Mouse (Mus musculus) hindbrain, embryonic 15.5 days (tissue): ENCODE measurements around the gene Srl. TPM values are rescaled to one million over a fixed set of nuclear protein-coding genes. Genes with fewer than 3 reads are reported as not detected.

Experiments used
- ATAC-seq: fragments of 200-750 bp; cut with Nextera tagmentation; 2 replicates; pipeline ENCODE4 v1.8.0; 2017; ENCODE audit warnings: low read depth, moderate number of reproducible peaks, moderate TSS enrichment; ENCODE audit not compliant: low FRiP score
- H3K27ac ChIP-seq: fragments of 300-500 bp; sonication (generic); replicated peaks from 2 replicates; pipeline ENCODE4 v1.5.1; 2015; ENCODE audit warnings: mild to moderate bottlenecking, inconsistent platforms
- H3K27me3 ChIP-seq: fragments of 300-500 bp; sonication (generic); 2 replicates; pipeline ENCODE4 v1.6.1; 2015; ENCODE audit warnings: control low read depth, inconsistent platforms
- H3K36me3 ChIP-seq: fragments of 300-500 bp; sonication (generic); 2 replicates; pipeline ENCODE4 v1.6.1; 2015; ENCODE audit warnings: control low read depth, inconsistent platforms
- H3K4me1 ChIP-seq: fragments of 300-500 bp; sonication (generic); replicated peaks from 2 replicates; pipeline ENCODE4 v1.6.1; 2015; ENCODE audit warnings: control low read depth, inconsistent platforms
- H3K4me2 ChIP-seq: fragments of 300-500 bp; sonication (generic); 2 replicates; pipeline ENCODE4 v1.6.1; 2015; ENCODE audit warnings: moderate library complexity, mild to moderate bottlenecking, inconsistent platforms
- H3K4me3 ChIP-seq: fragments of 300-500 bp; sonication (generic); 2 replicates; pipeline ENCODE4 v1.5.1; 2015; ENCODE audit warnings: mild to moderate bottlenecking, inconsistent platforms
- H3K9ac ChIP-seq: fragments of 300-500 bp; sonication (generic); 2 replicates; pipeline ENCODE4 v1.6.1; 2015; ENCODE audit warnings: inconsistent platforms
- H3K9me3 ChIP-seq: fragments of 300-500 bp; sonication (generic); 2 replicates; pipeline ENCODE4 v1.6.1; 2016; ENCODE audit warnings: control low read depth, inconsistent platforms
- WGBS: fragments of 180-500 bp; shearing (Covaris S2); methylation state at CpG from one replicate; pipeline ENCODE4 v1.1.7; 2015; 5-methylcytosine and 5-hydroxymethylcytosine counted together
- polyA plus RNA-seq: library from polyadenylated mRNA; unstranded; fragments of >200 nt; fragmentation: Nextera tagmentation; extraction: Ambion mirVana; gene quantifications from 2 replicates; pipeline ENCODE4 v1.2.1, GENCODE M21; 2015

The Srl gene
- polyA plus RNA-seq, 1 experiment from 2014 or later, result 22.9 TPM

DNA sequence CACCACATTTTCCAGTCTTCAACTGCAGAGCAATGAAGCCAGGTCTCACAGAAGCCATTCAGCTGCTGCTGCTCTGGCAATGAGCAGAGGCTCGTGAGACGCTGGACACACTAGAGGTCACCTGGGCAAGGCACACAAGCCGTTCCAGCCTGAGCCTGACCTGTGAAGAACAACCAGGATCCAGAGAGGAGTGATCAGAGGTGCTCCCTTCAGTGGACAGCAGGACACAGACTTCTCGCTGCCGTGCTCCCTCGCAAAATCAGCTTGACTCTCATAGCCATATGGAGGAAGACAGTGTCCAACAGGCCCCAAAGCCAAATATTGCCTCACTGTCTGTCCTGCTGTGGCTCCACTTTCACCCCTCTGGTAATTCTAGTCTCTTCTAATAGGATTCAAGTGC is 92.2 kb downstream of the Srl start:
- no peak overlapping the region for H3K9ac ChIP-seq
- H3K4me3 ChIP-seq, result no peak overlapping the region
- H3K9me3 ChIP-seq, result no peaks in the 10 kb centered on the region
- no peak overlapping the region for H3K4me2 ChIP-seq
- no peaks in the 10 kb centered on the region for H3K27me3 ChIP-seq
- H3K27ac ChIP-seq, result no peak overlapping the region
- ATAC-seq, result no peak
- no peaks in the 10 kb centered on the region for H3K36me3 ChIP-seq
- 94% methylated on average over 6 of the region's 6 CpGs for WGBS
- H3K4me1 ChIP-seq, result no peaks in the 10 kb centered on the region

DNA sequence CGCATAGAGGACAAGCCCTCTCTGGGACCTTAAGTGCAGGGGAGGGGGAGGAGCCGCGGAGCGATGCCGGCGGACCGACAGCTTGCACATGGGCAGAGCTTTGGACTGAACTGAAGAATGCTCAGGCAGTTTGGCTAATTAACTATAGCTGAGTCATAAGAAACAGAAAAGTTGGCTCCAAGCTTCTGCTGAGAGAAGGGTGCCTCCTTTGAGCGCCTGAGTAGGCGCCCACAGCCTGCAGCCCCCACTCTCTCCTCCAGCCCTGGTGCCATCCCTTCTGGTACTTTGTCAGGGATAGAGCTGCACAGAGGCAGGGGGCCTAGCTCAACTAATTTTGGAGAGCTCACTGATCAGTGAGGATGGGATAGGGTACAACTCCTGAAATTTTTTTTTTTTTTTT is 93.4 kb downstream of the Srl start:
- Histone ChIP-seq H3K27me3 (no peaks in the 10 kb centered on the region), H3K4me3 (no peak overlapping the region), H3K4me2 (no peak overlapping the region), H3K9me3 (no peaks in the 10 kb centered on the region), H3K4me1 (no peaks in the 10 kb centered on the region), H3K27ac (no peak overlapping the region), H3K36me3 (no peaks in the 10 kb centered on the region), H3K9ac (no peak overlapping the region)
- WGBS, result 50% methylated on average over 9 of the region's 9 CpGs
- no peak for ATAC-seq

DNA sequence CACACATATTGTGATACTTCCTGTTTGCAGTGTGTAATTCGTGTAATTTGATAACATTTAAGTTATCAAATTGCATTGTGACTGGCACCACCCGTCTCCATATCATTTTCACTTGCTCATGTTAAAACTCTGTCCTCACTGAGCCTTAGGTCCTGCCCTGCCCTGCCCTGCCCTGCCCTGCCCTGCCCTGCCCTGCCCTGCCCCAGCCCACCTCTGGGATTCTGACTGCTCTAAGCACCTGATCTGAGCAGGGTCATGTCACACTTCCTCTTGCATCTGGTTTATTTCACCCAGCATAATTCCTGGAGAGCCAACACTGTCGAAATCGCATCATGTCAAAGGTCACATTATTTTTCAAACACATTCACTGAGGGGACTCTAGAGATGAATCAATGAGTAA is 95.2 kb downstream of the Srl start:
- no peaks in the 10 kb centered on the region for H3K4me1 ChIP-seq
- ATAC-seq, result no peak
- WGBS, result 81% methylated on average over 4 of the region's 4 CpGs
- H3K27ac ChIP-seq, result no peak overlapping the region
- H3K9me3 ChIP-seq, result no peaks in the 10 kb centered on the region
- no peaks in the 10 kb centered on the region for H3K36me3 ChIP-seq
- no peaks in the 10 kb centered on the region for H3K27me3 ChIP-seq
- H3K4me2 ChIP-seq, result no peak overlapping the region
- no peak overlapping the region for H3K4me3 ChIP-seq
- H3K9ac ChIP-seq, result no peak overlapping the region

DNA sequence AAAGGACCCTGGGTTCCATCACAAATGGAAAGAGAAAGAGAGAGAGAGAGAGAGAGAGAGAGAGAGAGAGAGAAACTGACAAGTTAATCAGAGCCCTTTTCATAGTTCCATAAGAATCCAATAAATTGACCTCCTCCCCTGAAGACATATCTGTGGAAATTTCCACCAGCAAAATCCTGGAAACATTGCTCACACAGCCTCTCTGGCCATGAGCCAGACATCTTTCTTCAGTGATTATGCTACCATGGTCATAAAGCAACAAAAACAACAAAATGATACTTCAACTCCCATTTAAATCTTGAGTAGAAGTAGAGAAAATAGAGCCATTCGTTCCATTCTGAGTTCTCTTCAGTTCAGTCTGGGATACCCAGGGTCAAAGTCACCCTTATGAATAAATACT is 97.2 kb downstream of the Srl start:
- no peak for ATAC-seq
- Histone ChIP-seq H3K4me2 (no peak overlapping the region), H3K36me3 (no peaks in the 10 kb centered on the region), H3K4me3 (no peak overlapping the region), H3K27me3 (no peaks in the 10 kb centered on the region), H3K27ac (no peak overlapping the region), H3K9me3 (no peaks in the 10 kb centered on the region), H3K4me1 (no peaks in the 10 kb centered on the region), H3K9ac (no peak overlapping the region)
- 82% methylated on average over 1 of the region's 1 CpGs for WGBS

DNA sequence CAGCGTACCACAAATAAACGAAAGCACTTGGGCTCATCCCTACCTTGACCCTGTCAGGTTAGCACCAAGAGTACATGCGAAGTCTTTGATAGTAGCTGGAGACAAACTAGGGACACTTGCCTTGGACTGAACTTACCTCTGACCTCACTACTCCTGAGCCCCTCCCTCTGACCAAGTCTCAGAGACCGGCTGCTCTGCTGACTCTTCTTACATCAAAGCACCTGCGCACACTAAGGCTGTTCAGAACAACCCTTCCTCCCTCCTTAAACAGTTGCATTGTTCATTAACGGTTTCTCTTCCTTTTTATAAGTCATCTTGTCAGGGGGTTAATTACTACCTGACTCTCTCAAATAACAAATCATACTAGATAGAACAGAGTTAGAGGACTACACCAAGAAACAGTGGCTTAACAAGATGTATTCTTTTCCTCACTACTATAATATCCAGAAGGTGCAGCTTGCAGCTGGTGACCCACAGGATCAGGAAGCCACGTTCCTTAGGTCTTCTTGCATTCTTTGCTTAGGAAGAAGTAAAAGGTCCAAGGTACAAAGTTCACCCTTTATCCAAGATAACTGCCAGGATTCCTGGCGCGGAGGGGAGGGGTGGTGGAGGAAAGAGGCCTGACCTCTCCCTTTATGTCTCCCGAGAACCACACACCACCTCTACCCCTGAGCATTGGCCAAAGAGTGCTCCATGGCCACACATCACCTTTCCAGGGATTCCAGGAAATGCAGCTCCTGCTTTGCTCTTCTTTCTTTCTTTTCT is 102.1 kb downstream of the Srl start:
- H3K27ac ChIP-seq, result no peak overlapping the region
- no peak overlapping the region for H3K4me3 ChIP-seq
- H3K9ac ChIP-seq, result no peak overlapping the region
- no peak overlapping the region for H3K4me2 ChIP-seq
- WGBS, result 80% methylated on average over 10 of the region's 10 CpGs
- no peaks in the 10 kb centered on the region for H3K4me1 ChIP-seq
- H3K27me3 ChIP-seq, result no peaks in the 10 kb centered on the region
- no peak for ATAC-seq
- no peaks in the 10 kb centered on the region for H3K36me3 ChIP-seq
- no peaks in the 10 kb centered on the region for H3K9me3 ChIP-seq

DNA sequence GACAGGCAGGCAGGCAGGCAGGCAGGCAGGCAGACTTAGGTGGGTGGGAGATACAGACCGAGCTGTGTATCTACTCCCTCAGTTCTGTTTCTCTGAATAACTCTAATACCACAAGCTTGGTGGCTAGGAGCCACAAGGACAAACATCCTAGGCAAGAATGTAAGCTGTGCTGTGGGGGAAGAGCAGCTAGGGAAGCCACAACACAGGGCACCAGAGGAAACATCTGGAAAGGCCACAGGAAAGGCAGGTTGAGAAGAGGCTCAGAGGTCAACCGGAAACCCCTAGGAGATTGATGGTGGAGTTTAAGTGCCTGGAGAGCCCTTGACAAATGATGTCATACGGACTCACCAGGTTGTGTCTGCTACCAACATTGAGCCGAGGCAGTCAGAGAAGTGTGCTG is 104.9 kb downstream of the Srl start:
- Histone ChIP-seq H3K4me3 (no peak overlapping the region), H3K4me1 (no peaks in the 10 kb centered on the region), H3K36me3 (no peaks in the 10 kb centered on the region), H3K9me3 (no peaks in the 10 kb centered on the region), H3K27ac (no peak overlapping the region), H3K4me2 (no peak overlapping the region), H3K27me3 (no peaks in the 10 kb centered on the region), H3K9ac (no peak overlapping the region)
- WGBS, result 81% methylated on average over 4 of the region's 4 CpGs
- ATAC-seq, result no peak

DNA sequence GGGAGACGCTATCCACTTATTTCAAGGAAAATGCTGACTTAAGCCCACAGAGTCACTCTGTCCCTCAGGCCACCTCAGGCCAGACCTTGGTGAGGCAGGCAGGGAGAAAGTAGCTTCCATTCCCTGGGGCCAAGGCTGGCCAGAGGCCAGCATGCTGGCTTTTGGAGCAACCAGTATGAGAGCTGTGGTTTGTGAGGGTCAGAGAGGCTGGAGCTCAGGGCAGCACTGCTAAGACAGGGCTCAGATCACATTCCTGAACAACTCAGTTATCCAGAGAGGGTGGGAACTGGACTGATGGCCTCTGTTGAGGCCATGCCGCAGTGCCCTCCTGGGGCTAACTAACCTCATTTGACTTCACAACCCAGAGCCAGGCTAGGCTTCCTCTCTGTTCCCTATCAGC is 106.2 kb downstream of the Srl start:
- H3K9ac ChIP-seq, result no peak overlapping the region
- H3K27me3 ChIP-seq, result no peaks in the 10 kb centered on the region
- WGBS, result 91% methylated on average over 2 of the region's 2 CpGs
- no peak overlapping the region for H3K27ac ChIP-seq
- H3K36me3 ChIP-seq, result no peaks in the 10 kb centered on the region
- no peak overlapping the region for H3K4me3 ChIP-seq
- no peaks in the 10 kb centered on the region for H3K4me1 ChIP-seq
- H3K4me2 ChIP-seq, result no peak overlapping the region
- ATAC-seq, result no peak
- no peaks in the 10 kb centered on the region for H3K9me3 ChIP-seq

DNA sequence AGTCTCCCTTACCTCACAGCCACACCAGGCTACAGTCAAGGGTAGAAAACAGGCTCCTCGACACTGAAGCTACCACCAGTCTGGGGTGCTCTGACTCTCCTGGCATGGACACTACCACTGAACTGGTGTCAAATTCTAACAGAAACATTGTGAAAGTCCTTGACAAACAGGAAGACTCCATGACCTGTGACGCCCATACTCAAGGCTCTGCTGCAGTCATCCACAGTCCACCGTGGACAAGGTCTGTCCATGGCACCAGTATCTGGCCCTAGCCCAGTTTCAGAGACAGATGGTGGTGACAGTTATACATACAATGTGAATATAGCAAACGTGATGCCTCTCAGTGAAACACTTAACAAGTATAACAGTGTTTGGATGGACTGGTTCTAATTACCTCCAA is 109.8 kb downstream of the Srl start:
- 81% methylated on average over 4 of the region's 4 CpGs for WGBS
- H3K27me3 ChIP-seq, result no peaks in the 10 kb centered on the region
- ATAC-seq, result no peak
- no peak overlapping the region for H3K4me2 ChIP-seq
- no peak overlapping the region for H3K4me3 ChIP-seq
- H3K27ac ChIP-seq, result no peak overlapping the region
- no peaks in the 10 kb centered on the region for H3K9me3 ChIP-seq
- no peak overlapping the region for H3K9ac ChIP-seq
- no peaks in the 10 kb centered on the region for H3K4me1 ChIP-seq
- no peaks in the 10 kb centered on the region for H3K36me3 ChIP-seq

DNA sequence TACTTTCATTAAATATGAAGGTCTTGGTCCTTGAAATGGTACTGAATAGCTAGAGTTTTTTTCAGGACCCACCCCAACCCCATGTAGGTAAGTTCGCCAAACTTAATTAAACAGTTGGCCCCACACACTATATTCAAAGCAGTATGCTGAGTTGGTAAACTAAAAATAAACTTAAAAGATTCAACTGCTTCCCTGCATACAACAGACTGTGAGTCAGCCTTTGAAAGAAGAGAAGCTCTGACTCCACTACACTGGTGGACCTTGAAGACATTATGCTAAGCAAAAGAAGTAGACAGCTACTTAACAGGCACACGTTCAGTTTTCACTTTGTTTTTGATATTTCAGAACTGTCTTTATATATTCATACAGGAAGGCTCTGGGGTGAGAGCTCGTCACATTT is 110.6 kb downstream of the Srl start:
- no peaks in the 10 kb centered on the region for H3K36me3 ChIP-seq
- H3K9ac ChIP-seq, result no peak overlapping the region
- no peak overlapping the region for H3K4me3 ChIP-seq
- no peak overlapping the region for H3K27ac ChIP-seq
- ATAC-seq, result no peak
- no peaks in the 10 kb centered on the region for H3K27me3 ChIP-seq
- H3K4me1 ChIP-seq, result no peaks in the 10 kb centered on the region
- H3K9me3 ChIP-seq, result no peaks in the 10 kb centered on the region
- 86% methylated on average over 3 of the region's 3 CpGs for WGBS
- no peak overlapping the region for H3K4me2 ChIP-seq

DNA sequence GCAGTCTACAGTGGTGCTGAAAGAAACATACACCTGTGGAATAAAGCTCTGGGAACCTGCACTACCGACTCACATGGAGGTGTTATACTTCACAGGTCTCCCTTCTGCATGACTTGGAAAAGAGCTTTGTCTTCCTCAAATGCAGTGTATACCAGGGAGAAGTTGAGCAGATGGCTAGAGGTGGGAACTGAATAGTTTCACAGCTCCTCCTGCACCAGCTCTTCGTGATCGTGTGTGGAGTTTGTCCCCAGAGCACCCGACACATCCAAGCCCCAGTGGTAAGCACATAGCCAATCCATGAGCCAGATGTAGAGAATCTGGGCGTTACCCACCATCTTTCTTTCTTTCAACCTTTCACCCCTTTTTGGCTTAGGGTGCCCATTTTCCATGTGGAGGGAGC is 111.4 kb downstream of the Srl start:
- no peaks in the 10 kb centered on the region for H3K36me3 ChIP-seq
- H3K27me3 ChIP-seq, result no peaks in the 10 kb centered on the region
- no peaks in the 10 kb centered on the region for H3K4me1 ChIP-seq
- no peak overlapping the region for H3K4me3 ChIP-seq
- H3K9me3 ChIP-seq, result no peaks in the 10 kb centered on the region
- no peak overlapping the region for H3K4me2 ChIP-seq
- WGBS, result 86% methylated on average over 5 of the region's 5 CpGs
- H3K9ac ChIP-seq, result no peak overlapping the region
- no peak for ATAC-seq
- no peak overlapping the region for H3K27ac ChIP-seq

Other genes with a start within 250 kb of the Srl start
- 4.4 and 4.9 TPM in 2 replicates for gene Adcy9, start 121.3 kb downstream of the Srl start, polyA plus RNA-seq
- 7.2 and 8.2 TPM in 2 replicates for gene Tfap4, start 18.0 kb upstream of the Srl start, polyA plus RNA-seq
- 17.0 and 19.7 TPM in 2 replicates for gene Glis2, start 52.9 kb upstream of the Srl start, polyA plus RNA-seq
- gene Pam16, start 83.2 kb upstream of the Srl start, polyA plus RNA-seq, result 161 and 170 TPM in 2 replicates
- gene Vasn, start 98.1 kb upstream of the Srl start, polyA plus RNA-seq, result 5.9 and 6.4 TPM in 2 replicates
- gene Dnaja3, start 98.2 kb upstream of the Srl start, polyA plus RNA-seq, result 63.7 and 63.9 TPM in 2 replicates
- gene Coro7, start 138.0 kb upstream of the Srl start, polyA plus RNA-seq, result 32.8 and 37.2 TPM in 2 replicates
- 64.5 and 68.4 TPM in 2 replicates for gene Nmral1, start 177.5 kb upstream of the Srl start, polyA plus RNA-seq
- gene Hmox2, start 184.5 kb upstream of the Srl start, polyA plus RNA-seq, result 108 and 109 TPM in 2 replicates
- 125 and 134 TPM in 2 replicates for gene Cdip1, start 248.5 kb upstream of the Srl start, polyA plus RNA-seq